Mouse (Mus musculus): ENCODE data around the gene Gucy2g. TPM values are rescaled to one million over a fixed set of nuclear protein-coding genes. Genes with fewer than 3 reads are reported as not detected.

The Gucy2g gene
- polyA plus RNA-seq, 1 experiment from 2014 or later, result 0.04 TPM

- DNase-seq (ENCODE audit: low spot score), result no peak
These were observed 7.0 kb upstream of the Gucy2g start for GRCm38 (mm10) chr19:55247991-55248520.

GRCm38 (mm10) chr19:55247563-55247962, 6.5 kb upstream of the Gucy2g start:
- DNase-seq (ENCODE audit: low spot score), result no peak

GRCm38 (mm10) chr19:55244791-55245231, 3.8 kb upstream of the Gucy2g start:
- DNase-seq (ENCODE audit: low spot score), result no peak

GRCm38 (mm10) chr19:55239766-55240426, 1.1 kb downstream of the Gucy2g start:
- no peak for DNase-seq (ENCODE audit: low spot score)

GRCm38 (mm10) chr19:55236564-55236963, 4.5 kb downstream of the Gucy2g start:
- no peak for DNase-seq (ENCODE audit: low spot score)

GRCm38 (mm10) chr19:55236026-55236425, 5.0 kb downstream of the Gucy2g start:
- no peak for DNase-seq (ENCODE audit: low spot score)

- DNase-seq (ENCODE audit: low spot score), result no peak
These were observed 8.9 kb downstream of the Gucy2g start for GRCm38 (mm10) chr19:55232136-55232535.

GRCm38 (mm10) chr19:55231081-55231480, 10.0 kb downstream of the Gucy2g start:
- DNase-seq (ENCODE audit: low spot score), result no peak

- DNase-seq (ENCODE audit: low spot score), result no peak
These were observed 13.9 kb downstream of the Gucy2g start for GRCm38 (mm10) chr19:55227135-55227534.

GRCm38 (mm10) chr19:55226621-55227020, 14.4 kb downstream of the Gucy2g start:
- no peak for DNase-seq (ENCODE audit: low spot score)

- DNase-seq (ENCODE audit: low spot score), result no peak
These were observed 18.8 kb downstream of the Gucy2g start for GRCm38 (mm10) chr19:55222268-55222667.

GRCm38 (mm10) chr19:55221208-55221607, 19.8 kb downstream of the Gucy2g start:
- no peak for DNase-seq (ENCODE audit: low spot score)

GRCm38 (mm10) chr19:55219359-55219758, 21.7 kb downstream of the Gucy2g start:
- no peak for DNase-seq (ENCODE audit: low spot score)

- DNase-seq (ENCODE audit: low spot score), result no peak
These were observed 22.3 kb downstream of the Gucy2g start for GRCm38 (mm10) chr19:55218741-55219221.

- DNase-seq (ENCODE audit: low spot score), result peak; percentile 84
These were observed 22.8 kb downstream of the Gucy2g start for GRCm38 (mm10) chr19:55218192-55218739.

GRCm38 (mm10) chr19:55217365-55217764, 23.7 kb downstream of the Gucy2g start:
- DNase-seq (ENCODE audit: low spot score), result no peak

- no peak for DNase-seq (ENCODE audit: low spot score)
These were observed 24.2 kb downstream of the Gucy2g start for GRCm38 (mm10) chr19:55216876-55217275.

- no peak for DNase-seq (ENCODE audit: low spot score)
These were observed 27.3 kb downstream of the Gucy2g start for GRCm38 (mm10) chr19:55213617-55214340.

- DNase-seq (ENCODE audit: low spot score), result no peak
These were observed 29.3 kb downstream of the Gucy2g start for GRCm38 (mm10) chr19:55211698-55212097.

GRCm38 (mm10) chr19:55209084-55209483, 32.0 kb downstream of the Gucy2g start:
- DNase-seq (ENCODE audit: low spot score), result no peak

GRCm38 (mm10) chr19:55208654-55209053, 32.4 kb downstream of the Gucy2g start:
- DNase-seq (ENCODE audit: low spot score), result no peak
